Mouse (Mus musculus): Measurements from ENCODE around the gene Cd3d. TPM values are rescaled to one million over a fixed set of nuclear protein-coding genes. Genes with fewer than 3 reads are reported as not detected.
A peak's percentile ranks its signal among the peaks of the same experiment; 100 is the strongest.

Cd3d gene
- polyA plus RNA-seq, 1 experiment = 17.2 TPM

GRCm38 (mm10) chr9:44998138-44998537 lies 16.6 kb downstream of the Cd3d start:
- H3K4me3 ChIP-seq (replicated peaks; ENCODE audit: control insufficient read depth, low read depth, low read length) = no peak overlapping the region
- no peak for TF ChIP-seq CTCF (IDR thresholded peaks at IDR 0.05; ENCODE audit: control insufficient read depth, insufficient read depth, low read length)
- TF ChIP-seq POLR2A (IDR thresholded peaks at IDR 0.05; ENCODE audit: borderline replicate concordance, control insufficient read depth, low read depth, low read length) = no peak
- H3K27ac ChIP-seq (ENCODE audit: control insufficient read depth, insufficient read depth, low read depth, low read length, poor library complexity) = no peak overlapping the region
- 19% methylated on average over 11 of the region's 11 CpGs for WGBS
- H3K4me1 ChIP-seq (ENCODE audit: control insufficient read depth, insufficient read depth, low read length) = no peaks in the 10 kb centered on the region

- whole genome bisulfite sequencing = 60% methylated on average over 6 of the region's 6 CpGs
- Histone ChIP-seq H3K27ac (ENCODE audit: control insufficient read depth, insufficient read depth, low read depth, low read length, poor library complexity) (no peak overlapping the region), H3K4me1 (ENCODE audit: control insufficient read depth, insufficient read depth, low read length) (no peaks in the 10 kb centered on the region), H3K4me3 (replicated peaks; ENCODE audit: control insufficient read depth, low read depth, low read length) (no peak overlapping the region)
- no peak for TF ChIP-seq CTCF (IDR thresholded peaks at IDR 0.05; ENCODE audit: control insufficient read depth, insufficient read depth, low read length)
- TF ChIP-seq POLR2A (IDR thresholded peaks at IDR 0.05; ENCODE audit: borderline replicate concordance, control insufficient read depth, low read depth, low read length) = no peak
These were observed 17.6 kb downstream of the Cd3d start for GRCm38 (mm10) chr9:44999171-44999570.

DNA sequence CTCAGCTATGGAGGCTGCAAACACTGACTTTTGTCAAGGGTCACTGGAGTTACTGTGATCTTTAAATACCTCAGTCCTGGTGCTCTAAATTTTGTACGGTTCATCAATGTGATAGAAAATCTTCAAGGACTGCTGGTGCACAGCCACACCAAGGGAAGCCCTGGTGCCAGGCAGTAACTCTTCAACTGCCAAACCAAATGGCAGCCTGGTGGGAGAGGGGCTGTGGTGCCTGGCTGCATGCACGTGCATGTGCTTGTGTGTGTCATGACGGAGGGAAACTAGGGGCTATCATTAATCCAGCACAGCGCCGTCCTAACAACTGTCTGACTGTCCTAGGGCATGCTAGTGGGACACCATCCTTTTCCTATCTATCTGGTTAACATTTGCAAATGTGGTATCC lies 18.2 kb downstream of the Cd3d start:
- TF ChIP-seq CTCF (IDR thresholded peaks at IDR 0.05; ENCODE audit: control insufficient read depth, insufficient read depth, low read length) = no peak
- Histone ChIP-seq H3K4me3 (replicated peaks; ENCODE audit: control insufficient read depth, low read depth, low read length) (no peak overlapping the region), H3K27ac (ENCODE audit: control insufficient read depth, insufficient read depth, low read depth, low read length, poor library complexity) (no peak overlapping the region), H3K4me1 (ENCODE audit: control insufficient read depth, insufficient read depth, low read length) (no peaks in the 10 kb centered on the region)
- 76% methylated on average over 5 of the region's 5 CpGs for WGBS

DNA sequence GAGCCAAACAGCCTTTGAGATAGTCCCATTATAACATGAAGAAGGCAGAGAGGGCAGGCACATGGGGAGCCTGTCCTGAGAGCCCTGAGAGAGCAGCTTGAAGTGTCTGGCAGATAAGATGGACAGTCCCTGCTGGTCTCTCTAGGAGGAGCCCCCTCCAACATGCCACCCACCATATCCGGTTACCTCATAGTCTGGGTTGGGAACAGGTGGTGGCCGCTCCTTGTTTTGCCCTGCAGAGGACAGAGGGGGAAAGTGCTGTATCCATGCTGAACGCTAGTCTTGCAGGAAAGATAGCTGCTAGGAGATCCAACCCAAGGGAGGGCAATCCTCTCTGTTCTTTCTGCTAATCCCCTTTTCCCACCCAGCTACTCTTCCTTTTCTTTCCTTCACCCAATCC lies 18.7 kb downstream of the Cd3d start:
- Histone ChIP-seq H3K4me1 (ENCODE audit: control insufficient read depth, insufficient read depth, low read length) (no peaks in the 10 kb centered on the region), H3K4me3 (replicated peaks; ENCODE audit: control insufficient read depth, low read depth, low read length) (no peak overlapping the region), H3K27ac (ENCODE audit: control insufficient read depth, insufficient read depth, low read depth, low read length, poor library complexity) (no peak overlapping the region)
- TF ChIP-seq CTCF (IDR thresholded peaks at IDR 0.05; ENCODE audit: control insufficient read depth, insufficient read depth, low read length) = no peak
- no peak for TF ChIP-seq POLR2A (IDR thresholded peaks at IDR 0.05; ENCODE audit: borderline replicate concordance, control insufficient read depth, low read depth, low read length)
- 73% methylated on average over 3 of the region's 3 CpGs for WGBS

- TF ChIP-seq CTCF (IDR thresholded peaks at IDR 0.05; ENCODE audit: control insufficient read depth, insufficient read depth, low read length) = no peak
- TF ChIP-seq POLR2A (IDR thresholded peaks at IDR 0.05; ENCODE audit: borderline replicate concordance, control insufficient read depth, low read depth, low read length) = no peak
- Histone ChIP-seq H3K4me3 (replicated peaks; ENCODE audit: control insufficient read depth, low read depth, low read length) (no peak overlapping the region), H3K27ac (ENCODE audit: control insufficient read depth, insufficient read depth, low read depth, low read length, poor library complexity) (no peak overlapping the region), H3K4me1 (ENCODE audit: control insufficient read depth, insufficient read depth, low read length) (no peaks in the 10 kb centered on the region)
- WGBS = 72% methylated on average over 12 of the region's 12 CpGs
These were observed 25.8 kb downstream of the Cd3d start for GRCm38 (mm10) chr9:45007404-45007803.

- Histone ChIP-seq H3K27ac (ENCODE audit: control insufficient read depth, insufficient read depth, low read depth, low read length, poor library complexity) (no peak overlapping the region), H3K4me1 (ENCODE audit: control insufficient read depth, insufficient read depth, low read length) (no peaks in the 10 kb centered on the region), H3K4me3 (replicated peaks; ENCODE audit: control insufficient read depth, low read depth, low read length) (no peak overlapping the region)
- no peak for TF ChIP-seq POLR2A (IDR thresholded peaks at IDR 0.05; ENCODE audit: borderline replicate concordance, control insufficient read depth, low read depth, low read length)
- TF ChIP-seq CTCF (IDR thresholded peaks at IDR 0.05; ENCODE audit: control insufficient read depth, insufficient read depth, low read length) = no peak
- WGBS = 76% methylated on average over 4 of the region's 4 CpGs
These were observed 26.8 kb downstream of the Cd3d start for GRCm38 (mm10) chr9:45008342-45008741.

GRCm38 (mm10) chr9:45009180-45010078 lies 27.8 kb downstream of the Cd3d start, which contains the start of gene Cd3e:
Gene Cd3e (minus strand): TSS chr9:45009627.
- 80% methylated on average over 19 of the region's 19 CpGs for WGBS
- H3K27ac ChIP-seq (ENCODE audit: control insufficient read depth, insufficient read depth, low read depth, low read length, poor library complexity) = peak within 1 kb of the TSS; percentile 24
- TF ChIP-seq POLR2A (IDR thresholded peaks at IDR 0.05; ENCODE audit: borderline replicate concordance, control insufficient read depth, low read depth, low read length) = no peak
- TF ChIP-seq CTCF (IDR thresholded peaks at IDR 0.05; ENCODE audit: control insufficient read depth, insufficient read depth, low read length) = no peak
- H3K4me3 ChIP-seq (replicated peaks; ENCODE audit: control insufficient read depth, low read depth, low read length) = peak within 1 kb of the TSS; percentile 10
- no peaks in the 10 kb centered on the region for H3K4me1 ChIP-seq (ENCODE audit: control insufficient read depth, insufficient read depth, low read length)

GRCm38 (mm10) chr9:45010461-45010860 lies 28.9 kb downstream of the Cd3d start:
- TF ChIP-seq CTCF (IDR thresholded peaks at IDR 0.05; ENCODE audit: control insufficient read depth, insufficient read depth, low read length) (no peak), POLR2A (IDR thresholded peaks at IDR 0.05; ENCODE audit: borderline replicate concordance, control insufficient read depth, low read depth, low read length) (no peak)
- H3K4me3 ChIP-seq (replicated peaks; ENCODE audit: control insufficient read depth, low read depth, low read length) = no peak overlapping the region
- WGBS = 42% methylated on average over 4 of the region's 4 CpGs
- H3K27ac ChIP-seq (ENCODE audit: control insufficient read depth, insufficient read depth, low read depth, low read length, poor library complexity) = no peak overlapping the region
- no peaks in the 10 kb centered on the region for H3K4me1 ChIP-seq (ENCODE audit: control insufficient read depth, insufficient read depth, low read length)
